Mouse (Mus musculus): Measurements from ENCODE around the gene Trim9. TPM values are rescaled to one million over a fixed set of nuclear protein-coding genes. Genes with fewer than 3 reads are reported as not detected.

Gene Trim9
- polyA plus RNA-seq, 1 experiment from 2014 or later: 0.54 TPM

- Histone ChIP-seq H3K4me2 (no peak overlapping the region), H3K27me3 (replicated peaks) (no peaks in the 10 kb centered on the region), H3K4me3 (no peak overlapping the region), H3K4me1 (replicated peaks) (0 out of 2 replicates have a peak, but pooled peaks cover 3% of the 10 kb centered on the region), H3K27ac (ENCODE audit: poor library complexity, severe bottlenecking) (no peak overlapping the region), H3K9ac (no peak overlapping the region), H3K9me3 (replicated peaks) (no peaks in the 10 kb centered on the region), H3K36me3 (no peaks in the 10 kb centered on the region)
- 77% methylated on average over 7 of the region's 7 CpGs for WGBS
- no peak for ATAC-seq (ENCODE audit: insufficient number of reproducible peaks, low FRiP score)
These were observed 21.6 kb downstream of the Trim9 start for GRCm38 (mm10) chr12:70325826-70326225.

- no peak overlapping the region for H3K4me2 ChIP-seq
- no peak overlapping the region for H3K27ac ChIP-seq (ENCODE audit: poor library complexity, severe bottlenecking)
- no peak overlapping the region for H3K4me3 ChIP-seq
- no peaks in the 10 kb centered on the region for H3K9me3 ChIP-seq (replicated peaks)
- H3K27me3 ChIP-seq (replicated peaks): no peaks in the 10 kb centered on the region
- 76% methylated on average over 1 of the region's 1 CpGs for WGBS
- no peaks in the 10 kb centered on the region for H3K36me3 ChIP-seq
- H3K9ac ChIP-seq: no peak overlapping the region
- no peaks in the 10 kb centered on the region for H3K4me1 ChIP-seq (replicated peaks)
- no peak for ATAC-seq (ENCODE audit: insufficient number of reproducible peaks, low FRiP score)
These were observed 24.6 kb downstream of the Trim9 start for GRCm38 (mm10) chr12:70322790-70323189.

- Histone ChIP-seq H3K4me1 (replicated peaks) (no peaks in the 10 kb centered on the region), H3K9ac (no peak overlapping the region), H3K9me3 (replicated peaks) (no peaks in the 10 kb centered on the region), H3K4me2 (no peak overlapping the region), H3K27ac (ENCODE audit: poor library complexity, severe bottlenecking) (no peak overlapping the region), H3K27me3 (replicated peaks) (no peaks in the 10 kb centered on the region), H3K36me3 (no peaks in the 10 kb centered on the region), H3K4me3 (no peak overlapping the region)
- 78% methylated on average over 9 of the region's 9 CpGs for WGBS
- no peak for ATAC-seq (ENCODE audit: insufficient number of reproducible peaks, low FRiP score)
These were observed 31.3 kb downstream of the Trim9 start for GRCm38 (mm10) chr12:70316147-70316546.

- H3K9me3 ChIP-seq (replicated peaks): no peaks in the 10 kb centered on the region
- no peak overlapping the region for H3K4me3 ChIP-seq
- H3K9ac ChIP-seq: no peak overlapping the region
- no peak overlapping the region for H3K4me2 ChIP-seq
- H3K27ac ChIP-seq (ENCODE audit: poor library complexity, severe bottlenecking): no peak overlapping the region
- ATAC-seq (ENCODE audit: insufficient number of reproducible peaks, low FRiP score): no peak
- 78% methylated on average over 7 of the region's 7 CpGs for WGBS
- no peaks in the 10 kb centered on the region for H3K36me3 ChIP-seq
- H3K27me3 ChIP-seq (replicated peaks): no peaks in the 10 kb centered on the region
- 0 out of 2 replicates have a peak, but pooled peaks cover 3% of the 10 kb centered on the region for H3K4me1 ChIP-seq (replicated peaks)
These were observed 39.5 kb downstream of the Trim9 start for GRCm38 (mm10) chr12:70307881-70308280.

- Histone ChIP-seq H3K4me2 (no peak overlapping the region), H3K9me3 (replicated peaks) (no peaks in the 10 kb centered on the region), H3K27me3 (replicated peaks) (no peaks in the 10 kb centered on the region), H3K4me1 (replicated peaks) (0 out of 2 replicates have a peak, but pooled peaks cover 3% of the 10 kb centered on the region), H3K27ac (ENCODE audit: poor library complexity, severe bottlenecking) (no peak overlapping the region), H3K4me3 (no peak overlapping the region), H3K9ac (no peak overlapping the region), H3K36me3 (no peaks in the 10 kb centered on the region)
- ATAC-seq (ENCODE audit: insufficient number of reproducible peaks, low FRiP score): no peak
- 82% methylated on average over 5 of the region's 5 CpGs for WGBS
These were observed 40.4 kb downstream of the Trim9 start for GRCm38 (mm10) chr12:70307062-70307461.

- WGBS: 80% methylated on average over 6 of the region's 6 CpGs
- ATAC-seq (ENCODE audit: insufficient number of reproducible peaks, low FRiP score): no peak
- H3K9ac ChIP-seq: no peak overlapping the region
- H3K27me3 ChIP-seq (replicated peaks): no peaks in the 10 kb centered on the region
- H3K36me3 ChIP-seq: no peaks in the 10 kb centered on the region
- H3K9me3 ChIP-seq (replicated peaks): no peaks in the 10 kb centered on the region
- H3K4me1 ChIP-seq (replicated peaks): 0 out of 2 replicates have a peak, but pooled peaks cover 3% of the 10 kb centered on the region
- H3K4me3 ChIP-seq: no peak overlapping the region
- H3K4me2 ChIP-seq: no peak overlapping the region
- H3K27ac ChIP-seq (ENCODE audit: poor library complexity, severe bottlenecking): no peak overlapping the region
These were observed 43.4 kb downstream of the Trim9 start for GRCm38 (mm10) chr12:70304014-70304413.

- no peaks in the 10 kb centered on the region for H3K9me3 ChIP-seq (replicated peaks)
- H3K36me3 ChIP-seq: no peaks in the 10 kb centered on the region
- no peaks in the 10 kb centered on the region for H3K27me3 ChIP-seq (replicated peaks)
- 0 out of 2 replicates have a peak, but pooled peaks cover 3% of the 10 kb centered on the region for H3K4me1 ChIP-seq (replicated peaks)
- WGBS: 32% methylated on average over 7 of the region's 7 CpGs
- no peak overlapping the region for H3K4me2 ChIP-seq
- no peak for ATAC-seq (ENCODE audit: insufficient number of reproducible peaks, low FRiP score)
- no peak overlapping the region for H3K27ac ChIP-seq (ENCODE audit: poor library complexity, severe bottlenecking)
- no peak overlapping the region for H3K4me3 ChIP-seq
- H3K9ac ChIP-seq: no peak overlapping the region
These were observed 43.9 kb downstream of the Trim9 start for GRCm38 (mm10) chr12:70303525-70303924.

- no peaks in the 10 kb centered on the region for H3K27me3 ChIP-seq (replicated peaks)
- no peak for ATAC-seq (ENCODE audit: insufficient number of reproducible peaks, low FRiP score)
- H3K4me3 ChIP-seq: no peak overlapping the region
- no peak overlapping the region for H3K4me2 ChIP-seq
- no peaks in the 10 kb centered on the region for H3K36me3 ChIP-seq
- no peak overlapping the region for H3K9ac ChIP-seq
- no peaks in the 10 kb centered on the region for H3K9me3 ChIP-seq (replicated peaks)
- H3K4me1 ChIP-seq (replicated peaks): 0 out of 2 replicates have a peak, but pooled peaks cover 3% of the 10 kb centered on the region
- WGBS: 70% methylated on average over 5 of the region's 5 CpGs
- H3K27ac ChIP-seq (ENCODE audit: poor library complexity, severe bottlenecking): no peak overlapping the region
These were observed 45.2 kb downstream of the Trim9 start for GRCm38 (mm10) chr12:70302022-70302720.

GRCm38 (mm10) chr12:70293927-70294684 lies 53.3 kb downstream of the Trim9 start:
- H3K27me3 ChIP-seq (replicated peaks): no peaks in the 10 kb centered on the region
- no peak overlapping the region for H3K9ac ChIP-seq
- no peaks in the 10 kb centered on the region for H3K9me3 ChIP-seq (replicated peaks)
- H3K36me3 ChIP-seq: no peaks in the 10 kb centered on the region
- no peak overlapping the region for H3K27ac ChIP-seq (ENCODE audit: poor library complexity, severe bottlenecking)
- WGBS: 70% methylated on average over 5 of the region's 5 CpGs
- no peak overlapping the region for H3K4me2 ChIP-seq
- no peak for ATAC-seq (ENCODE audit: insufficient number of reproducible peaks, low FRiP score)
- H3K4me1 ChIP-seq (replicated peaks): no peaks in the 10 kb centered on the region
- H3K4me3 ChIP-seq: no peak overlapping the region

- no peaks in the 10 kb centered on the region for H3K27me3 ChIP-seq (replicated peaks)
- 87% methylated on average over 10 of the region's 10 CpGs for WGBS
- no peaks in the 10 kb centered on the region for H3K36me3 ChIP-seq
- H3K27ac ChIP-seq (ENCODE audit: poor library complexity, severe bottlenecking): no peak overlapping the region
- H3K4me1 ChIP-seq (replicated peaks): no peaks in the 10 kb centered on the region
- H3K4me3 ChIP-seq: no peak overlapping the region
- H3K4me2 ChIP-seq: no peak overlapping the region
- ATAC-seq (ENCODE audit: insufficient number of reproducible peaks, low FRiP score): no peak
- H3K9me3 ChIP-seq (replicated peaks): no peaks in the 10 kb centered on the region
- H3K9ac ChIP-seq: no peak overlapping the region
These were observed 54.1 kb downstream of the Trim9 start for GRCm38 (mm10) chr12:70293165-70293926.

GRCm38 (mm10) chr12:70285521-70285920 lies 61.9 kb downstream of the Trim9 start:
- Histone ChIP-seq H3K9me3 (replicated peaks) (no peaks in the 10 kb centered on the region), H3K4me1 (replicated peaks) (no peaks in the 10 kb centered on the region; the same call in 1 of the 2 replicates), H3K27ac (ENCODE audit: poor library complexity, severe bottlenecking) (no peak overlapping the region), H3K36me3 (no peaks in the 10 kb centered on the region), H3K4me2 (no peak overlapping the region), H3K4me3 (no peak overlapping the region), H3K9ac (no peak overlapping the region), H3K27me3 (replicated peaks) (no peaks in the 10 kb centered on the region)
- WGBS: 84% methylated on average over 5 of the region's 5 CpGs
- ATAC-seq (ENCODE audit: insufficient number of reproducible peaks, low FRiP score): no peak
